Mouse (Mus musculus): ENCODE results near the gene Edn3. TPM values are rescaled to one million over a fixed set of nuclear protein-coding genes. Genes with fewer than 3 reads are reported as not detected.

Edn3 gene
- polyA plus RNA-seq, 1 experiment, result 4.2 TPM

DNA sequence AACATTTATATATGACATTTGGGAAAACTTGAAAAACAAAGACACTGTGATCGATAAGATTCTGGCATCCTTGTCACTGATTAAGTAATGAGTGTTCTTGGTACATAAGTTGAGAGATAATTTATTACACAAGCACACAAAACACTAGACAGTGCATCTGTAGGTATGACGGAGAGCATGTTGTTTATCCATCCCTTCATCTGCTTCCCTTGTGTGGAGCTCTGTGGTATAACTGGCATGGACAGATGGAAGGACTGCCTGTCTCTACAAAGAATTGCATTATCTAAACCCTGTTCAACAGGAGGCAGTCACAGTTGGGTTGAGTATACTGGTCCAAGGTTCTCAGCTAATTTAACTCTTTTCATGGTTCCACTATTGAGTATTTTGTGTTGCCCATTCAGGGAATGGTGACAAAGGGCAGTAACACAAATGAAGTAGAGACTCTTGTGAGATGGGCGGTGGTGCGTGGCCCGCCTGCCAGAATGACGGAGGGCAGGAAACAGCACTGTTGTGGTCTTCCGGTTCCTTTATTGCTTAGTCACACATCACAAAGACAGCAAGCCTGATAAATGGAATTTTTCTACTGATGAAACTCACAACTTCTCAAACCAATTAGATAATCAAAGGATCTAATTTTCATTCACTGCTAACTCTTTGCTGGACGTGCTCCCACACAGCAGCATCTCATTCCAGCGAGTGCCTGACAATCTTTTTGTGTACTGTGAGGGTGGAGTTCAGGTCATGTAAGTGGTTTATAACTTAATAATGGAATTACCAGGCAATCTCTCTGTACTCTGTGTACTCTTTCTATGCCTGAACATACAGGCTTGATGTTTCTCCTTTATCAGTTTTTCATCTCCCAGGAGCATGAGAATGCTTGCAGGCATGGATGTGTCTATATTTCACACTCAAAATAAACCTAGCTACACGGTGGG, 14.0 kb downstream of the Edn3 start:
- Histone ChIP-seq H3K4me1 (ENCODE audit: control insufficient read depth, insufficient read depth, low read length) (no peaks in the 10 kb centered on the region), H3K4me3 (replicated peaks; ENCODE audit: insufficient read depth, low read depth, low read length) (no peak overlapping the region), H3K27ac (ENCODE audit: insufficient read depth, low read length) (no peak overlapping the region), H3K27me3 (ENCODE audit: control insufficient read depth, insufficient read depth, low read length) (no peaks in the 10 kb centered on the region)
- no peak for DNase-seq
- TF ChIP-seq CTCF (IDR thresholded peaks at IDR 0.05; ENCODE audit: borderline replicate concordance, insufficient read depth, low read depth, low read length) (no peak), POLR2A (IDR thresholded peaks at IDR 0.05; ENCODE audit: borderline replicate concordance, insufficient read depth, low read length) (no peak)
- WGBS, result 51% methylated on average over 10 of the region's 10 CpGs

DNA sequence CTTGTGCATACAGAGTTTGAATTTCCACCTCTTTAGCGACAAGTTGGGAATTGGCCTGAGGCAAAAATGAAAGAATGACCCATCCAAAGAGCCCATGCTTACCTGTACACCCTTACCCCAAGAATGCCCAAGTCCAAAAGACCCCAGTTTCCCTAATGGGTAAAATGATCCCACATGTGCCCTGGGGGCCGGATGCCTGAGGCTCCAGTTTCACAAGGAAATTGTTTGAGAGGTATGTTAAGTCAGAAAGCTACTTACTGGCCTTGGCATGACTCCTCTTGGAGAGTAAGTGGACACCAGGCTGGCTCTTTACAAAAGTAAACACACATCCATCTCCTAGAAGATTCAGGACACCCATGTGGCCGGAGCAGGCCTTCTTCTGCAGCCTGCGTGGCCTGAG, 21.6 kb downstream of the Edn3 start:
- Histone ChIP-seq H3K4me1 (ENCODE audit: control insufficient read depth, insufficient read depth, low read length) (no peaks in the 10 kb centered on the region), H3K27me3 (ENCODE audit: control insufficient read depth, insufficient read depth, low read length) (no peaks in the 10 kb centered on the region), H3K27ac (ENCODE audit: insufficient read depth, low read length) (no peak overlapping the region), H3K4me3 (replicated peaks; ENCODE audit: insufficient read depth, low read depth, low read length) (no peak overlapping the region)
- 95% methylated on average over 4 of the region's 4 CpGs for WGBS
- DNase-seq, result no peak
- TF ChIP-seq CTCF (IDR thresholded peaks at IDR 0.05; ENCODE audit: borderline replicate concordance, insufficient read depth, low read depth, low read length) (no peak), POLR2A (IDR thresholded peaks at IDR 0.05; ENCODE audit: borderline replicate concordance, insufficient read depth, low read length) (no peak)

DNA sequence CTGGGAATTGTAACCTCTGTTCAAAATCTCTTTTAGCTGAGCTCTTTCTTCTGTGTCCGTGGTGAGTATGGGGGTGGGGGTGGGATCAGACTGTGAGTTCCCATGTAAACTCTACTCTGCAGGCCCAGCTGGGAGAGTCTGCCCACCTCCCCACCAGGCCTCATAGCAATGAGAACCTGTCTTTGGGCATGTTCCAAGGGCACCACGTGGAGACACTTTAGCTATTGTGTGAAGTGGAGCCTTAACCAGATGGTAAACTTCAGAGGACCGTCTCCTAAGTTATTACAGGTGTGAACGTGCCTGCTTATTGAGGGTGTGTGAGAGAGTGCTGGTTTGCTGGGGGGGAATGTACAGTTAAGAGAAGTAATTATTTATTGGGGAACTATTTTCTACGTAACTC, 22.5 kb downstream of the Edn3 start:
- no peak for TF ChIP-seq POLR2A (IDR thresholded peaks at IDR 0.05; ENCODE audit: borderline replicate concordance, insufficient read depth, low read length)
- no peak for TF ChIP-seq CTCF (IDR thresholded peaks at IDR 0.05; ENCODE audit: borderline replicate concordance, insufficient read depth, low read depth, low read length)
- Histone ChIP-seq H3K4me1 (ENCODE audit: control insufficient read depth, insufficient read depth, low read length) (no peaks in the 10 kb centered on the region), H3K4me3 (replicated peaks; ENCODE audit: insufficient read depth, low read depth, low read length) (no peak overlapping the region), H3K27me3 (ENCODE audit: control insufficient read depth, insufficient read depth, low read length) (no peaks in the 10 kb centered on the region), H3K27ac (ENCODE audit: insufficient read depth, low read length) (no peak overlapping the region)
- no peak for DNase-seq
- 58% methylated on average over 5 of the region's 5 CpGs for WGBS

DNA sequence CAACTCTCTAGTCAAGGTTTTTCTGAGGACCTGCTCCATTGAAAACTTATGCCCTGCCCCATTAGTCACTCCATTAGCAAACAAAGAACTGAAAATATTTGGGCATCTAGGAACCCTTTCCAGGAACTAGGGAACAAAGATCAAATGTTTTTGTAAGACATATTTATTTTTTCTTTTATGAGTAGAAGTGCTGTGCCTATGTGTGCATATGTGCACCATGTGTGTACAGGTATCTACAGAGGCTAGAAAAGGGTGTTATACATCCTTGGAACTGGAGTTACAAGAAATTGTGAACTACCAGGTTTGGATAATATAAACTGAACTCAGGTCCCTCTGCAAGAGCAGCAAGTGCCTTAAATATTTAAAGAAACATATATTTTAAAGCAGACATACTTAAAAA, 28.4 kb downstream of the Edn3 start:
- H3K4me3 ChIP-seq (replicated peaks; ENCODE audit: insufficient read depth, low read depth, low read length), result no peak overlapping the region
- H3K27me3 ChIP-seq (ENCODE audit: control insufficient read depth, insufficient read depth, low read length), result no peaks in the 10 kb centered on the region
- TF ChIP-seq CTCF (IDR thresholded peaks at IDR 0.05; ENCODE audit: borderline replicate concordance, insufficient read depth, low read depth, low read length), result no peak
- no peak for TF ChIP-seq POLR2A (IDR thresholded peaks at IDR 0.05; ENCODE audit: borderline replicate concordance, insufficient read depth, low read length)
- no peak for DNase-seq
- H3K27ac ChIP-seq (ENCODE audit: insufficient read depth, low read length), result no peak overlapping the region
- H3K4me1 ChIP-seq (ENCODE audit: control insufficient read depth, insufficient read depth, low read length), result no peaks in the 10 kb centered on the region

DNA sequence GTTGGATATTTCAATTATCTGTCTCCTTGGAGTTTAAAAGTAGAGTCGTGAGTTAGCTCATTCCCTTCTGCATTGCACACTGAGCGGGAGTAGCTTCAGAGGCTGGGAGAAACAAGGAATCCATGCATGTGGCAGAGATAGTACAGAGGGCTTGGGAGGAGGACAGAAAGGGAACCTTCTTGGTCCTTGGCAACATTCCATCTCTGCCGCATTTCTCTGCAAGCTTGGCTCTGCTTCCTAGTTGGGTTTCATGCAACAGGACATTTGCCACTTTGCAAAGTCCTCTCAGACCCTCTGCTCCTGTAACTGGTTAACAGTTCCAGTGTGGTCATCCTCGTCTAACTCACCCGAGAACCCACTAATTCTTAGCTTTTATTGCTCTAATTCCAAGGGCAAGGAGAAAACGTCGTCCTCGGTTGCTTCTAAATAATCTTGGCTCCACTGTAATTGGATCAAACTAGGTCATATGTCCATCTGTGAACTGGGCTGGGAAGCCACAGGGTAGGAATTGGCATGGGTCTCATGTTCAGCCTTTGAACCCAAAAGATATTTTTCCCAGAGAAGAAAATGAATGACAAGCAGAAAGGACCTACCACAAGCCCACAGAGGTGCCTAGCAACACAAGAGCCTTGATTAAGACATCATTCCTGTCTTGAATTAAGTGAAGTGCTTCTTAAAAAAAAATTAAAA, 32.2 kb downstream of the Edn3 start:
- Histone ChIP-seq H3K27me3 (ENCODE audit: control insufficient read depth, insufficient read depth, low read length) (no peaks in the 10 kb centered on the region), H3K4me1 (ENCODE audit: control insufficient read depth, insufficient read depth, low read length) (no peaks in the 10 kb centered on the region), H3K4me3 (replicated peaks; ENCODE audit: insufficient read depth, low read depth, low read length) (no peak overlapping the region), H3K27ac (ENCODE audit: insufficient read depth, low read length) (no peak overlapping the region)
- DNase-seq, result peak; percentile 30 to 45
- WGBS, result 13% methylated on average over 8 of the region's 8 CpGs
- TF ChIP-seq POLR2A (IDR thresholded peaks at IDR 0.05; ENCODE audit: borderline replicate concordance, insufficient read depth, low read length) (no peak), CTCF (IDR thresholded peaks at IDR 0.05; ENCODE audit: borderline replicate concordance, insufficient read depth, low read depth, low read length) (no peak)

DNA sequence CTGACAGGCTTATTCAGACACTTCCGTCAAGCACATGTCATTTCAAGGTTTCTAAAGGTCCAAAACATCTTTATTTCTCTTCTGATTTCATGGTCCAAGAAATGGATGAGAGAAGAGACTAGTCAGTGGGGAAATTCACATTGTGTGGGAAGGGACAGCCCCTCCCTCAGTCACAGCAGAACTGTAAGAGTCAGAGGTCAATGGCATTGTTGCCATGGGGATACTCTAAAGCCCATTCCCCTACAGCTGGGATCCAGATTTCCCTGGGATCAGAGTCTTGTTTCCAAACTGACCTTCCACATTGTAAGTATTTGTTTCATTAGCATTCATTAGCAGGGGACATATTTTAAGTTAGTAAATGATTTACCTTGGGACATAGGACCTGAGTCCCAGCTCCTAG, 32.8 kb downstream of the Edn3 start:
- H3K27me3 ChIP-seq (ENCODE audit: control insufficient read depth, insufficient read depth, low read length), result no peaks in the 10 kb centered on the region
- no peak for DNase-seq
- no peak overlapping the region for H3K27ac ChIP-seq (ENCODE audit: insufficient read depth, low read length)
- no peak for TF ChIP-seq POLR2A (IDR thresholded peaks at IDR 0.05; ENCODE audit: borderline replicate concordance, insufficient read depth, low read length)
- TF ChIP-seq CTCF (IDR thresholded peaks at IDR 0.05; ENCODE audit: borderline replicate concordance, insufficient read depth, low read depth, low read length), result no peak
- 43% methylated on average over 1 of the region's 1 CpGs for WGBS
- H3K4me3 ChIP-seq (replicated peaks; ENCODE audit: insufficient read depth, low read depth, low read length), result no peak overlapping the region
- H3K4me1 ChIP-seq (ENCODE audit: control insufficient read depth, insufficient read depth, low read length), result no peaks in the 10 kb centered on the region

DNA sequence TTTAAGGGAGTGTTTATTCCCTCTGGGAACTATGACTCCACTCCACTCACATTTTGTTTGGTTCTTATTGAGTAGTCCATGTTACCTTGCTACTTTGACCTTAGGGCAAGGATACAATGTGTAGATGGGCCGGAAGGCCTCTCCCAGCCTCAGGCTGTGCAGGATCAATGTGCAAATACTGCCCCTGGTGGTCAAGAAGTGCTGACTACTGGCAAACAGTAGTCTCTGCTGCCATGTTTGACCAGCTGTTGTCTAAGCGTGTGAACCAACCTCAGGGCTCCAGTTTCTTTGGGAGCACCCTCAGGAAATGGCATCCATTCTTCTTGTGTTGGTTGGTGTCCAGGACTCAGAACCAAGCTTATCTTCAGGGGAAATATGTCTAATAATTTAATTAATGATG, 36.6 kb downstream of the Edn3 start:
- 76% methylated on average over 2 of the region's 2 CpGs for WGBS
- DNase-seq, result no peak
- no peak overlapping the region for H3K27ac ChIP-seq (ENCODE audit: insufficient read depth, low read length)
- no peaks in the 10 kb centered on the region for H3K27me3 ChIP-seq (ENCODE audit: control insufficient read depth, insufficient read depth, low read length)
- H3K4me3 ChIP-seq (replicated peaks; ENCODE audit: insufficient read depth, low read depth, low read length), result no peak overlapping the region
- TF ChIP-seq CTCF (IDR thresholded peaks at IDR 0.05; ENCODE audit: borderline replicate concordance, insufficient read depth, low read depth, low read length) (no peak), POLR2A (IDR thresholded peaks at IDR 0.05; ENCODE audit: borderline replicate concordance, insufficient read depth, low read length) (no peak)
- H3K4me1 ChIP-seq (ENCODE audit: control insufficient read depth, insufficient read depth, low read length), result no peaks in the 10 kb centered on the region
